Mouse (Mus musculus) thymus, adult 2 months (tissue): ENCODE measurements around the gene Olfr617. TPM values are rescaled to one million over a fixed set of nuclear protein-coding genes. Genes with fewer than 3 reads are reported as not detected.

Experiments
- DNase-seq: peaks from one replicate; pipeline ENCODE4 v3.0.0; 2021
- H3K27ac ChIP-seq: fragments of 200-500 bp; 2 replicates; pipeline ENCODE4 v1.5.1; 2012; ENCODE audit warnings: low read length, control low read depth; ENCODE audit not compliant: control insufficient read depth, insufficient read depth
- H3K27me3 ChIP-seq: fragments of 200-500 bp; 2 replicates; pipeline ENCODE4 v1.6.1; 2012; ENCODE audit warnings: mild to moderate bottlenecking, low read length, moderate library complexity, mixed read lengths; ENCODE audit not compliant: control insufficient read depth, insufficient read depth
- H3K36me3 ChIP-seq: fragments of 200-500 bp; 2 replicates; pipeline ENCODE4 v1.6.1; 2012; ENCODE audit warnings: mild to moderate bottlenecking, low read length, moderate library complexity; ENCODE audit not compliant: control insufficient read depth, insufficient read depth
- H3K4me1 ChIP-seq: fragments of 200-500 bp; replicated peaks from 2 replicates; pipeline ENCODE4 v1.6.1; 2012; ENCODE audit warnings: low read length; ENCODE audit not compliant: control insufficient read depth, insufficient read depth
- H3K4me3 ChIP-seq: fragments of 200-500 bp; 2 replicates; pipeline ENCODE4 v1.5.1; 2012; ENCODE audit warnings: mild to moderate bottlenecking, low read length, control low read depth, moderate library complexity; ENCODE audit not compliant: control insufficient read depth, insufficient read depth
- CTCF ChIP-seq: fragments of 200-500 bp; IDR thresholded peaks from 2 replicates; pipeline ENCODE4 v1.5.1; 2012; ENCODE audit warnings: mild to moderate bottlenecking, control low read depth, low read length, moderate library complexity, borderline replicate concordance; ENCODE audit not compliant: control insufficient read depth, poor library complexity, insufficient read depth; ENCODE audit errors: extremely low read depth
- POLR2A ChIP-seq: fragments of 200-500 bp; IDR thresholded peaks from 2 replicates; pipeline ENCODE4 v1.6.1; 2012; ENCODE audit warnings: mild to moderate bottlenecking, low read length, control low read depth, moderate library complexity; ENCODE audit not compliant: control insufficient read depth, poor library complexity, insufficient read depth; ENCODE audit errors: extremely low read depth
- WGBS: fragments of 180-500 bp; shearing (Covaris S2); methylation state at CpG from one replicate; pipeline ENCODE4 v1.1.7; 2018; 5-methylcytosine and 5-hydroxymethylcytosine counted together
- polyA plus RNA-seq: library from polyadenylated mRNA; depleted of rRNA; stranded (reverse); fragments of >200 nt; gene quantifications from 2 replicates; pipeline ENCODE4 v1.2.3, GENCODE M21; 2012; rRNA removed

The Olfr617 gene
- polyA plus RNA-seq, 1 experiment: not detected

DNA sequence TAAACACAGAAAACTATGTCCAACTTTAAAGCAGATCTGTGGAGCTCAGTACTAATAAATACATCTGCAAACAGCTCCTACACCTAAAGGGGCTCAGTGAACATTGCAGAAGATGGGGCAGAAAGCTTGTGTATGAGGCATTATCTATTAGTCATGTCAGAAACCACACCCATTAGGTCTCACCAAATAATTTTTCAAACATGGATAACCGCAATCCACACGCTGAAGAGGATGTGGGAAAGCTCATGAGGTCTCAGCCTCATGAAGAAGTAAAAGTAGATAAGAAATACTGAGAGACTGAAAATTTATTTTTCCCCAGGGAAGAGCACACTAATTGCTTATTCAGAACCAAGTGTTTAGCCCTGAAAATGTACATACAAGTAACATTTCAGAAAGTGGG, 34.6 kb downstream of the Olfr617 start:
- Histone ChIP-seq H3K27ac (no peak overlapping the region), H3K4me3 (no peak overlapping the region), H3K36me3 (no peaks in the 10 kb centered on the region), H3K4me1 (no peaks in the 10 kb centered on the region), H3K27me3 (no peaks in the 10 kb centered on the region)
- DNase-seq: no peak
- 69% methylated on average over 2 of the region's 2 CpGs for WGBS
- TF ChIP-seq POLR2A (no peak), CTCF (no peak)

DNA sequence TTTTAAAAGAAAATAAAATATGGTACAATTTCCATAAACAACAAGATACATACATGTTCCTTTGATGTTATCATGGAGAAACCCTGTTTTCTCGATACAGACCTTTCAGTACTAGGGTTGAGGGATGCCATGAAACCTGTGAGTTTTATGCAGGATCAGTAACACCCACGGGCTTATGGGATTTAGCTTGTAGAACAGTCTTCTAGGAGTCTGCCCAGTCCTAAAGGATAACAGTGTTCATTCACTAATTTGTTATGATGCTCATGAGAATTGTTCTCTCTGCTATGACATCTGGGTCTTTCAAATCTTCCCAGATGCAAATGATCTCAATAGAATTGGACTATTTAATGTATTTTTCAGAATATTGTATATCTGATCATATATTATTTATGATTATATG, 39.6 kb downstream of the Olfr617 start, which contains the start of gene Olfr620:
Olfr620 (minus strand) TSS at position 101 of the 400 bp plus-strand sequence.
- Histone ChIP-seq H3K4me1 (no peaks in the 10 kb centered on the region), H3K27me3 (no peaks in the 10 kb centered on the region), H3K36me3 (no peaks in the 10 kb centered on the region), H3K27ac (no peak within 1 kb of the TSS), H3K4me3 (no peak within 1 kb of the TSS)
- TF ChIP-seq POLR2A: no peak
- TF ChIP-seq CTCF: no peak
- 95% methylated on average over 2 of the region's 2 CpGs for WGBS
- no peak for DNase-seq

Other genes starting within 250 kb of the Olfr617 start
- not detected in 2 replicates for gene Olfr598, start 249.5 kb upstream of the Olfr617 start, polyA plus RNA-seq
- gene Olfr599, start 237.1 kb upstream of the Olfr617 start, polyA plus RNA-seq: not detected in 2 replicates
- gene Olfr600, start 223.4 kb upstream of the Olfr617 start, polyA plus RNA-seq: not detected in 2 replicates
- not detected in 2 replicates for gene Olfr601, start 210.4 kb upstream of the Olfr617 start, polyA plus RNA-seq
- not detected in 2 replicates for gene Olfr603, start 186.9 kb upstream of the Olfr617 start, polyA plus RNA-seq
- 0.13 TPM in 1 of 2 replicates, not detected in the other for gene Usp17lc, start 158.0 kb upstream of the Olfr617 start, polyA plus RNA-seq
- gene Olfr605, start 127.6 kb upstream of the Olfr617 start, polyA plus RNA-seq: not detected in 2 replicates
- gene Olfr606, start 124.0 kb upstream of the Olfr617 start, polyA plus RNA-seq: not detected in 2 replicates
- gene Olfr607, start 108.9 kb upstream of the Olfr617 start, polyA plus RNA-seq: not detected in 2 replicates
- not detected in 2 replicates for gene Olfr608, start 103.2 kb upstream of the Olfr617 start, polyA plus RNA-seq
- gene Olfr609, start 75.0 kb upstream of the Olfr617 start, polyA plus RNA-seq: not detected in 2 replicates
- not detected in 2 replicates for gene Olfr610, start 60.9 kb upstream of the Olfr617 start, polyA plus RNA-seq
- not detected in 2 replicates for gene Olfr611, start 52.2 kb upstream of the Olfr617 start, polyA plus RNA-seq
- gene Olfr612, start 30.3 kb upstream of the Olfr617 start, polyA plus RNA-seq: not detected in 2 replicates
- gene Olfr613, start 25.0 kb upstream of the Olfr617 start, polyA plus RNA-seq: not detected in 2 replicates
- not detected in 2 replicates for gene Olfr615, start 17.0 kb upstream of the Olfr617 start, polyA plus RNA-seq
- not detected in 2 replicates for gene Olfr616, start 3.9 kb upstream of the Olfr617 start, polyA plus RNA-seq
- not detected in 2 replicates for gene Olfr618, start 17.0 kb downstream of the Olfr617 start, polyA plus RNA-seq
- gene Olfr619, start 27.5 kb downstream of the Olfr617 start, polyA plus RNA-seq: not detected in 2 replicates
- gene Olfr620, start 39.5 kb downstream of the Olfr617 start, polyA plus RNA-seq: not detected in 2 replicates
- gene Olfr622, start 69.6 kb downstream of the Olfr617 start, polyA plus RNA-seq: not detected in 2 replicates
- not detected in 2 replicates for gene Olfr623, start 90.6 kb downstream of the Olfr617 start, polyA plus RNA-seq
- gene Olfr624, start 98.1 kb downstream of the Olfr617 start, polyA plus RNA-seq: 0.03 TPM in 1 of 2 replicates, not detected in the other
- not detected in 2 replicates for gene Olfr625-ps1, start 109.7 kb downstream of the Olfr617 start, polyA plus RNA-seq
- not detected in 2 replicates for gene Olfr243, start 141.6 kb downstream of the Olfr617 start, polyA plus RNA-seq
- gene Olfr628, start 157.3 kb downstream of the Olfr617 start, polyA plus RNA-seq: not detected in 2 replicates
- not detected in 2 replicates for gene Olfr629, start 171.9 kb downstream of the Olfr617 start, polyA plus RNA-seq
- not detected in 2 replicates for gene Olfr630, start 184.3 kb downstream of the Olfr617 start, polyA plus RNA-seq
- gene Olfr69, start 198.5 kb downstream of the Olfr617 start, polyA plus RNA-seq: not detected in 2 replicates
- gene Olfr68, start 206.6 kb downstream of the Olfr617 start, polyA plus RNA-seq: not detected in 2 replicates
- not detected in 2 replicates for gene Olfr67, start 218.8 kb downstream of the Olfr617 start, polyA plus RNA-seq
- 168 and 261 TPM in 2 replicates for gene Hbb-bt, start 240.9 kb downstream of the Olfr617 start, polyA plus RNA-seq